Mouse (Mus musculus) cerebellum, postnatal 10 days (tissue): ENCODE data around the gene Ptn.

ENCODE experiments used
- DNase-seq, 2 experiments: peaks; one replicate each; pipeline ENCODE4 v3.0.0; 2021; ENCODE audit warnings: mixed read lengths in 2 of 2

Ptn gene

DNA sequence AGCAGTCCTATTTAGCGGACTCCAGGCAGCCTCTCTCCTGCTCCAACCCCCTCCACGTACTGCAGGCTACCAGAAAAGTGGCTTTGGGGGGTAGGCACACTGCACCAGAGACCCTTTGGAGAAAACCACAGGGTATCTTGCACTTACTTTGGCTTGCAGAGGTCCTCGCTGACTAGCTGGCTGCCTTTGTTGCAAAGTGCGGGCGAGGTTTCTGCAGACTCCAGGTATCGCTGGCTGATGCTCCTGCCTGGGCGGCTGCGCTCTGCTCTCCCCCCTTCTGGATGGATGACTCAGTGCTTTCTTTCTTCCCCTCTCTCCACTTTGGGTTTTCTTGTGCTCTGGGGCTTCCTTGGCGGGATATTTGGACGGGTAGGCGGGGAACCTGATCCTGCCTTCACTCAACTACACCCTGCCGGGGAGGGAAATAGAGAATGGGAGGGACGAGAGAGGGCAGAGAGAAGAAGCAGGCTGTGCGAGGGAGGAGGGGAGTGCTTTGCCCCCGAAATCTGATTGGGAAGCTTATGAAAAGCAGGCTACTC lies at the start of gene Ptn:
TSS of gene Ptn (minus strand) at position 474 of the 539 bp plus-strand sequence.
- DNase-seq, result peak; percentile 69 to 80

DNA sequence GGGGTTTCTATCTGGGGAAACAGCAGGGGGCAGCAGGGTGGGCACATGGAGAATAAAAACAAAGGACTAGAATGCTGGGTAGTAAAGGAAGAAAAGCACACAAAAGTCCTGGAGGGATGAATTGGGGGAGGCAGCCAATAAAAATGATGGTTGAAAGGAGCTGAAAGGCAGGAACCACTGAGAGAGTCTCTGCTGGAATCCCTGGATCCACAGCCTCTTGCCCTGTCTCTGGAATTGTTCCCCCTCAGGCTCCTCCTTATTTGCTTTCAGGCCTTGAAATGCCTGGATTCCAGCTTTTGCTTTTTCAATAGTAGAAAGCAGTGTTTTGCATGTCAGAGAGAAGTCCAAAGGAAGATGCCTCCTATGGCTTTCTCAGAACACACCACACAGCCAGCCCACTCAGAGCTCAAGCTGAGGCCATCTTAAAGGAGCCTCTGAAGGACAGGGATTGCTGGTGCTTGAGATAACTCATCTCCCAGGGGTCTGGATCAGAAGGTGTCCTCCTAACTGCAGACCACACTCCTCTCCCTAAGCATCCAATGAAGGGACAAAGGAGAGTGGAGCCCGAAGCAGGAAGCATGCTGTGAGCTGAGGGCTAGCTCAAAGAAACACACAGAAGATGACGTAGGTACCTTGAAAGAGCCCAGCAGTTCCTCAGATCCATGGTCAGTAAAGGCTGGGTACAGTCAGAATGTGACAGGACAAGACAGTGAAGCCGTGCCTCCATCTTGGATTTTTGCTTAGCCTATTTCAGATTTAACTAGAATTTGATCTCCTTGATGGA lies 48.4 kb upstream of the Ptn start:
- peak in 1 of 2 experiments; percentile 36 for DNase-seq

DNA sequence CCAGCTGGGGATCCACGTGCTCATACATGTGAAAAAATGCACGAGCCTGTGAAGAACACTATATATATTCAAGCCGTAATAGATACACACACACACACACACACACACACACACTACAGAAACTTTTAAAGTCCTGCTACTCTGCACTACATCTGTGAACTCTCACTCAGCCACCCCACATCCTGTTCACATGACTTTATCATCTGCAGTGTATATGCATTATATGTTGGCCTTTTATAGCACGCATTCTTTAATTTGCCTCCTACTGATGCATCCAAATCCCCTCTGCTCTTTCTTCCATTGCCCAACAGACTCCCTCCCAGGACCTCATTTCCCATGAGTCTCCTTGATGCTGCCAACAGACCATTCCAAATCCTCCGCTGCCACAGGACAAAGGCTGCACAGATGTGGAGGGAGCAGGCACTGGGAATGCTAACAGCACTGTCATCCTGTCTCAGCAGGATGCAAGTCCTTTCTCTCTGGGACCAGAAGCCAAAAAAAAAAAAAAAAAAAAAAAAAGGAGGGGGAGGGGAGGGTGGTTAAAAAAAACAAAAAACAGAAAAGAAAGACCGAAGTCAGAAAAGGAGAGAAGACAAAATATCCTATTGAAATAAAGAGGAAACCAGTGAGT lies 47.7 kb upstream of the Ptn start:
- DNase-seq, result peak in 1 of 2 experiments; percentile 35

DNA sequence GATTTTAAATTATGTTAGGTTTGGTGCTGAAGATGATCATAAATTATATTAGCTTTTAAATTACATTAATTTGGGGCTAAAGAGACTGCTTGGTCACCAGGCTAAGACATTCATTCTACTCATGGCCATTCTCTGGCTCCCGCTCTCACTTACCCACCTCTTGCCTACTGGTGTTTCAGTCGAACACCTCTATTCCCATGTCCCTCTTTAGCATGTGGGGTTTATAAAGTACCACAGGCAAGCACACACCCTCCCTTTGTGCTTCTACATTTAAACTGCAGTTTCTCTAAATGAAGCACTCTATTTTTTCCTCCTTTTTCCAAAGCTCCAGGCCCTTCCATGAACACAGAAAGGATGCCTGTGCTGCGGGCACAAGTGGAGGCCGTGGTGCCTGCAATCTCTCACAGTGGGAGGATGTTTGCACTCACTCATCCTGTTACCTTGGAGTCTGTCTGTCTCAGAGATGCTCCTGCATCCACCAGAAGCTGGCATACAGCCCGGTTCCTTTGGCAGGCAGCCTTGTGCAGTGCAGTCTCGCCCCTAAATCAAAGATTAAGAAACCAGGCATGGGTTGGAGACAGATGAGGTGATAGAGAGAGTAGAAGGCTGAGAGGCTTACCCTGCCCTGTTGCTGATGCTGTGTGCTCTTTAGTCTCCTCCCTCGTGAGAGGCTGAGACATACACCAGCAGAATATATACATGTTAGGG lies 40.6 kb upstream of the Ptn start:
- peak; percentile 93 to 98 for DNase-seq

DNA sequence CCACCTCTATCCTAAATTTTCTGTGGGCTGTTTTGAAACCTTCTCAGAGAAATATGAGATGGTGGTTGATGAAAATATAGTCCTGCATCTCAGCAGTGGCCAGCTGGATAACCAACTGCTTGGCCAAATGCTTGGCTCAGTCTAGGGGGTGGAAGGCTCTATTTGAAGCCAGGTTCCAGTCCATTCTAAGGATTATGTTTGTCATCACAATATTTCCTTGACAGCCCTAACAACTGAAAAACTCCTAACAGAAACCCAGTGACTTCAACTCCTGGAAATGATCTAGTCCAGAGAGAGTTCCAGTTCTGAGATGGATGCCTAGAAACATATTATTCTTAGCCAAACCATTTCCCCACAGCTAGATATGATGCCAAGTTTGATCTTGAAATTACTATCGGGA lies 35.3 kb upstream of the Ptn start:
- DNase-seq, result peak; percentile 59 to 78

DNA sequence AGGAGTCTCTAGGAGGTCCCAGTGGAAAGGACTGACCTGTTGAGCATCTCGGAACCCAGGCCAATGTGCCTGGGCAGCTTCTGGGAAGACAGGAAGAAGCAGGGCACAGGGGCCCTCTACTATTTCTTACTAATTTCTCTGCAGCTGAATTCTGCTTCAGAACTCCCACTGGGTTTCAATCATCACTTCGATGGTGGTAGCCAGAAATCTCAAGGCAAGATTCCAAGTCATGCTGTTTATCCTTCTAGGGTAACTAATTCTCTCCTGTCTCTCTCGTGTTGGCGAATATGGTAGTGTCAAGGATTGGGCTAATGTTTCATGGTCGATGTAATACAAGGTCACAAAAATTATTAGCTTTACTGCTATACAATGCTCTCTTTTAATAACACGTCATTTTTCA lies 34.2 kb upstream of the Ptn start:
- peak; percentile 92 to 97 for DNase-seq

DNA sequence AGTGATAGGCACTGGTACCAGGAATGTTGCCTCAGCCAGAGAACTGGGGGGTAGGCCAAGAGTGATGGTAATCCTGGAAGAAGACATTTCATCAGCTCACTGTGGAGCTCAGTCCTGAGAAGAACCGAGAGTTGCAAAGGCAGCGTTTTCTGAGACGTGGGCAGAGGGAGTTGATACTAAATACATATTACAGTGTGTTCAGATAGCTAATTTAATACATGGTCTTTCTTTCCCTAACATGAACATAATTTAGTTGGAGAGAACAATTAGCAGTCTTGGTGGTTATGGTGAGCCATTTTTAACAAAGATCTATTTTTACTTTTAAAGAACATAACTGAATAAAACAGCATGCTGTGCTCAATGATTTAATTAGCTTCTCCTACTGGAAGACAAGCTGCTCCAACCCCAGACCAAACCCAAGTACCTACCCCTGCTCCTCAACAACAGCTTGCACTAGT lies 33.0 kb upstream of the Ptn start:
- peak; percentile 64 to 73 for DNase-seq

DNA sequence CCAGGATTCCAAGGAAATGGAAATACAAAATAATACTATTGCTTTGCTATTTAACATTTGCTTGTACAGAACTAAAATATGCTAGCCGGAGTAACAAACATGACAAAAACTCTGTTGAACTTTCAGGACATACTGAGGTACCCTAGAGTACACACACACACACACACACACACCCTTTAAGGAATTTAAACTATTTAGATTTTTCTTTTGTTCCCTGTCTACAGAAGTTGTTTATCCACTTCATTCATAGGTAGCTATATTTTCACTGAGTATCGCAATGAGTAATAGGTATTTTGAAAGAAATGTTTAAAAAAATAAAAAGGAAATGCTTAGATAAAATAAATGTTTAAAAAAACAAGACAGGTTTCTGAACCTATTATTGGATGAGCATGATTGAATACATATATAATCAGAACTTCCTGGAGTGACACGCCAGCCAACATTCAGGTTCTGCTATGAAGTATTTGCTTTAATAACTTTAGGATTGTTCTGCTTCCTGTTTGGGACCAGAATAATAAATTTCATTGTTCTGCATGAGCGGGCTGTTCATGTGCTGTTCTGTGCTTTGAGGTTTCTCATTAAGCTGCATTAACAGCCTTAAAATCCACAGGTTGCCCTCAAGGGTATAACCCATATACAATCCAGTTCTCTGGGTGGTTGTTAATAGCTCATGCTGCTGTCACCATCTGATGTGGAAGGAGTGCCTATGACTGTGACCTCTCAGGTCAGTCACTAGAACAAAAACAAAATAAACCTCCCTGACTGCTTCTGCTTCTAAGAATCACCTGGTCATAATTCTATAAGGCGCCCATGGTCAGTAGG lies 32.3 kb upstream of the Ptn start:
- DNase-seq, result no peak

DNA sequence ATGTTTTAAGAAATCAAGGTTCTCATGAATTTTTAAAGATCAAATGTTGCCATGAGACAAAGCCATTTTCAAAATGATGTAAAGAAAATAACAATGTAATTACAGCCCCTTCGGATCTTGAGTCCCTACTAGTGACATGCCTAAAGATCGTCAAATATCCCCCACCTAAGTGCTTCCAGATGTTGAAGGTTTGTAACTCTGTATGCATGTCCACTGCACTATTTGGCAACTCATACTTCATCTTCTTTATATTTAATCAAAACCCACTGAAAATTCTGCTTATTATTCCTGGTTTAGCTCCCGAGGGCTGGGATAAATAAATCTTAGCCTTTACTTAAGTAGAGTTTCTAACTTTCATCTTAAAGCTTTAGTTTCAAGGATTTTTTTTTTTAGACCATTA lies 31.7 kb upstream of the Ptn start:
- DNase-seq, result no peak

DNA sequence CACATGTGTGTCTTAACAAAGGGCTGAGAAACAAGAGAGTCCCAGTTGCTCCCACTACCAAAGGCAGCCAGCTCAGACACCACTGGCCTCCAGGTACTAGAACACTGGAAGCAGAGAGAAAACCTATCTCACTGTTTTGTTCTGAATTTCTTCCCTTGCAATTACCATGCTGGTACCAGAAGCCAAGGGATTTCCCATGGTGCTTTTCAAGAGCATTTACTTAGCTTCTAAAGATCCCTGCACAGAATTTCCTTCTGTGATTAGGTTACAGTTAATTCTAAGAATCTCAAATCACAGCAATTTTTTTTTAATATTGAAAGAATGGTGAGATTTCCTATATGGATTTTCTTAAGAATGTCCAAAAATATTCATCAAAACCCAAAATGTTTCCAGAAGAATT lies 31.2 kb upstream of the Ptn start:
- no peak for DNase-seq

DNA sequence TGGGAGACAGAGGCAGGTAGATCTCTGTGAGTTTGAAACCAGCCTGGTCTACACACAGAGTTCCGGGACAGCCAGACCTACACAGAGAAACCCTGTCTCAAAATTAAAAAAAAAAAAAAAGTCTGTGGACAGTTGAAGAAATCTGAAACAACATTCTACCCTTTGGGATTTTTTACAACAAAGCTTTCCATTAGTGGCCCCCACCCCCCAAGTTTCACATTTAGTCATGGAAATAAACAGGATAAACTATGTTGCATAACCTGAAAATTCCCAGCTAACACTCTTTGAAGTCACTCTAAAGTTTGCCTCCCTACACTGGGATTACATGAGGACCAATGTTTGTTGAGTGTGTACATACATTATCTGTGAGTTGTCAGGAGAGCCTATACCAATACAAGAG lies 28.7 kb upstream of the Ptn start:
- no peak for DNase-seq

DNA sequence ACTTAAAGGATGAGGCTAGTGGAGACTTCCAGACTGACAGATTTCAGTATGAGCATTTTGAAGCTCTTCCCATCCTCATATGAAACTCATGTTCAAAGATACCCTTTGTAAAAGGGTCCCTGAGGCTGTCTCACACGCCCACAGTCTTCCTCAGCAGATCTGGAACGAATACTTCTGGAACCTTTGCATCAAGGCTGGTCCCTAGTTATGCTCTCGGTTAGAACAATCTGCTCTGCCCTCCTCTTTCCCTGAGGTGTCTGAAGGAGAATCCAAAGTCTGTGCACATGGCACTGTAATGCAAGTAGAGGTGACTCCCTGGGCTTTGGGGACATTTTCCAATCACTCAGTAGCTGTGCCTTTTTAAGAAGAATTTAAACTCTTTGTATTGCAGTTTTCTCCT lies 25.3 kb upstream of the Ptn start:
- DNase-seq, result peak; percentile 58 to 62

DNA sequence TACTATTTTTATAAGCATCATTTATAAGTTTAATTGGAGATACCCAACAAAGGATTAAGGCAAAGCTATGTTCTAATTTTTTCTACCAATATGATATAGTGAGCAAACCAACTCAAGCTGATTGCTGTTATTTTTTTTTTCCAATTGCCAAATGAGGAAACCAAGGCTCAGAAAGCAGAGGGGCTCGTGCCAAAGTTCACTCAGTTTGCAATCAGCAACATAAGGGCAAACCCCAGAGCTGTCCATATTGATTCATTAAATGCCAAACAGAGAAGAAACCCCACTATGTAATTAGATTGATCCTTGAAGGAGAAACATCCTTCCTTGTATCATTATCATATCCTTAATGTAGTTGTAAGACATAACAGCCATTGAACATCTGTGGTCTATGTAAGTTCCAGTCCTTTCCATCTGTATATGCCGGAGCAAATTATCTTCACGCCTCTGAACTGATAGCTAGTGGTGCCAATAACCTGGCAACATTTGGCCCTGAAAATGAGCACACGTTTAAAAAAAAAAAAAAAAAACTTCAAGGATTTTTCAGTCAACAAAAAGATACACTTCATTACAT lies 24.8 kb upstream of the Ptn start:
- peak; percentile 61 to 69 for DNase-seq

DNA sequence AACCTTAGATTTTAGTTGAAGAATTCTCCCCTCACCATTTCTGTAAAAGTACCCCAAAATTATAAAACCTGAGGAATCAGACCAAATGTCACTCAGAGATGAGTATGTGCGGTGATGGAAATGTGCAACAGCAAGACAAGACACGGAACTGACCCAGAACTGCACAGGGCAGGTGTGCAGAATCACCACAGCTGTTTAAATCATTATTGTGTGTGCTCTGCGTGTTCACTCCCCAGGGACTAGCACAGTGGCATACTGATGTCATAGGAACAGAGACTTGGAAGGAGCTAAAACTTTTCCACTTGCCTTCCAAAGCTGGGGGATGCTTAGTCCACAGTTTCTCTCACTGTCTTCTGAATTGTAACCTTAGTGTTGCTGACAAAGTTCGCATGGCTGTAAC lies 22.7 kb upstream of the Ptn start:
- no peak for DNase-seq

DNA sequence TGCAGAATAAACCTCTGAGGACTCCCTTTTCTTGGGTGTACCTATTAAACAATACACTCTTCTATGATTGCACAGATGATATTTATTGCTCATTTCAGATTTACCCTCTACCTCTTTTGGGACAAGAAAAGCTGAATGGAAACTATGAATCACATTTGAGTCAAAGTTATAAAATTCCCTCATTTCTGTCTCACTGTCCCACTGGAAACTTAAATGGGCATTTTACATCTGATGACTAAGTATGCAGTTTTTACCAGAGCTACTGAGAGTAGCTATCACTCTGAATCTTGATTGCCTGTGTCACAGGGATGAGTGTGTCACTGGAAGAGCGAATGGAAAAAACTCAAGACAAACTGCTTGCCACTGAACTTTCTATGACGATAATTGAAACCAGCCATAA lies 22.2 kb upstream of the Ptn start:
- DNase-seq, result no peak

DNA sequence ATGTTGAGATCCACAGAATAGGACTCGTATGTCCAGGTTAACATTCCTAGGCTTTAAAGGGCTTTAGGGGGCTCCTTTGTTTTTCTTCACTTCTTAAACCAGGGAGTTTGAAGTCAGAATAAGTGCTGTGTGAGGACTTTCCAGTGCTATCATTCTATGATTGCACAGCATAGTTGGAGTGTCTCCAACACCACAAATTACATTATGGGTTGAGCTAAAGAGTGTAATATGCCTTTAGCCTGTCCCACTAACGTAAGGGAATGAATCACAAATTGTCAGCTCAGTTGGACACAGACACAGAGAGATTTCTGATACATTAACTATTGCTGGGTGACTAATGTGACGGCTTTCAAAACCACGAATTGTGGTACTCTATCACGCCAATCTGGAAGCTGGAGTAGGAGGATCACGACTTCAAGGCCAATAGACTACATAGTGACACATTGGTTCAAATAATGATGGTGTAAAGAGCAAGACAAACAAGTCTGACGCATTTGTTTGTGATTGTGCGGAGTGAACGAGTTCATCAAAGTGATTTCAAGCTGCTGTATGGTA lies 20.4 kb upstream of the Ptn start:
- DNase-seq, result no peak

DNA sequence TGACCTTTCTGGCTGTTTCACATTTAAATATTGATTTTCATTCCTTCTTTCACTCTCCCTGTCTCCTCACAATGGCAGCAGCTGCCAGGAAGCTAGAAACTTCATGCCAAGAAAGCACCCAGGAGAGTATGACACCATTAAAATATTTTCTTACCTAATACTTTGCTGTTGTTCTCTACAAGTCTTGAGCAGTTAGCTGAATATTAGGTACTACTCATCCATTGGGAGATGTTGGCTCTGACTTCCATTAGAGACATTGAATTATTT lies 9.7 kb upstream of the Ptn start:
- peak; percentile 34 to 37 for DNase-seq

DNA sequence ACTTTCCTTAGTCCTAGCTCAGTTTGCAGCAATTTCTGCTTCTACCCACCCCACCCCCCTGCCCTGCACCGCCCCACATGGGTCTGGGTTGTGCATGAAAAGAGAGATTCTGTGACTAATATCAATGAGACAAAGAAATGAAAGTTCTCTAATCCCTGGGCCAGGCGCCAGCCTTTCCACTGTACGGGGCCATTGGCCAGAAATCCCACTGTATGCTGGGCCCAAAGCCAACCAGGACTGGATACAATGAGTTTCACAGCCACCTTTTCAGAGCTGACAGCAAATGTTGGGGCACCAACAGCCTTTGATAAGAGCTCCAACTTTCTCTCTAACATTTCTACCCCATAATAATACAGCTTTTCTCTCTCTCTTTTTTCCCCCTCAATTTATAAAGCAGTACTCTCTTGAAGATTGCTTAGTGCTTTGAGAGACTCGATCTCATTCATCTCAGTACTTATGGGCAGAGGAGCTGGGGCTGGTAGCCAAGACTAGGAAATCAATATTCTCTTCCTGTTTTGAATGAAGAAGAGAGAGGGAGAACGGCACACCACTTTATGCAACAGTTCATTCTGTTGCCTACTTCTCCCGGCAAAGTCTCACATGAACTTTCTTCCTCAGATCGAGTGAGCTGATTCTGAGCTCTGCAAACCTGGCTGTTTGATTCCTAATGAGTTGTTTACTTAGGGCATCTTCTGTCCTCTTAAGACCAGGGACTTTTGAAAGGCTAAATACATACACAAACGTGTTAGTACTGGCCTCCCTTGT lies 9.2 kb upstream of the Ptn start:
- DNase-seq, result peak; percentile 96 to 97

DNA sequence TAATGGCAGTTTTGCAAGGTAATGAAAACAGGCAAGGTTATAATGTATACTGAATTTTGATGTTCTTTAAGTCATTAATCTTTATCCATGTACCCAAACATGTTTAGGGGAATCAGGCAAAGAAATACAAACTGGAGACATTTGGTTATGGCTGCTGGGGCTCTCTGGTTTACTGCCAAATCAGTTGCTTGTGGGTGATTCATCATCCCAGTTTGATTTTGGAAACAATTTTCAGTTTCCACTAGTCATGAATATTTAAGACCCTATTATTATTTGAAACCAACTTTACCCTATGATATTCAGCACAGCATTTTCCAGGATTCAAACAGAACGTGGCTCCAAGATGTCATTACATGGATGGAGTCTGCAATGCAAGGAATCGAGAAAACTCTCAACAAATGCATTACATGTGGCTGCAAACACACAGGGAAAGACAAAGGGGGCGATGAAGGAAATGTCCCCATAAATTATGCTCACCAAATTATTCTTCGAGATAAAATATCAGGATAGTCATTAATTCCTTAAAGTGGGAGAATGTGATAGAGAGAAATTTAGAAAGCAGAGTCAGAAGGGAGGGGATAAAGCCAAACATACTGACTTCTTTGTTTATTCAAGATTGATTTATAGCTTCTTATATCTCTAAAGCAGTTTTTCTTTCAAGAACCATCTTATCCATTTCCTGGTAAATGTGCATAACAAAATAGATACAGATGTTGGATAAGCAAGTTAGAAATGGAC lies 8.4 kb upstream of the Ptn start:
- peak; percentile 67 to 69 for DNase-seq

DNA sequence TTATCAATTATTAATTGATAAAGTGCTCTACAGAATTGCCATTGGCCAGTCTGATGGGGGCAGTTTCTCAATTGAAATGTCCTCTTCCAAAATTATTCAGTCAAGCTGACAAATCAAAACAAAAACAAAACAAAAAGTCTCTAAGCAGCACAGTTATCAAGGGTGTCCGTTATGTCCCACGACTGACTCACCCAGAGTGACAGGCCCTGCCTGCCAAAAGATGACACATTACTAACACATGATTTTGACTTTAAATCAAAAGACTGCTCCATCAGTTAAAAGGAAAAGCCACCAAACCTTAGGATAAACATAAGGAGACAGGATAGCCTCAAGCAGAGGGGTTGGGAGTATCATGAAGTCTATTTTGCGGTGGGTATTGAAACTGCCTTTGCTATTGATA lies 6.6 kb upstream of the Ptn start:
- DNase-seq, result no peak

DNA sequence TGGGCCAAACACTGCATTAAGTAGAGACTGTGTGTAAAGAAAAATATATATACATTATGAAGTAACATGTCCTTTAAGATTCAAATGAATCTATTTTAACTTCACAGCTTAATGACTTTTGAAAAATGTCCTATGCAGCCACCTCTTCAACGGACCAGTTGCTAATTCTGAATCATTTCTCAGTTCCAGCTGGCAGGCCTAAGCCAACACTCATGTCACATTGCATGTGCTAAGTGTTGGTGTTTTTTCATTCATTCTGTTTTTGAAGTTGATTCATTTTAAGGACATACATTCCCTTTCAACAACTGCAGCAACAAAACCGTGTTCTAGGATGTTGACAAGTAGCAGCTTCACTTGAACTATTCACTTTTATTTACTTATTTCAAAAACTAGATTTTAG lies 6.0 kb upstream of the Ptn start:
- DNase-seq, result no peak
